Mouse (Mus musculus): ENCODE measurements around the gene Cyp20a1. TPM values are rescaled to one million over a fixed set of nuclear protein-coding genes. Genes with fewer than 3 reads are reported as not detected.

The Cyp20a1 gene
- total RNA-seq, 2 experiments from 2014 or later: 9.1 to 9.4 TPM

- no peak for DNase-seq (ENCODE audit: low spot score)
- intact Hi-C loops (cut with DNase I): no loop called here
These were observed 89.4 kb downstream of the Cyp20a1 start for GRCm38 (mm10) chr1:60432497-60432896.

Other genes starting within 250 kb of the Cyp20a1 start
- 1 to 10 TPM; 6.4 to 9.0 TPM for gene Carf, start 245.1 kb upstream of the Cyp20a1 start, total RNA-seq (2021)
- gene Wdr12, start 244.7 kb upstream of the Cyp20a1 start, total RNA-seq (2021): 1 to 10 TPM; 9.5 to 9.6 TPM
- 10 to 100 TPM; 46.8 to 53.2 TPM for gene Nbeal1, start 162.7 kb upstream of the Cyp20a1 start, total RNA-seq (2021)
- gene Abi2, start 66.3 kb downstream of the Cyp20a1 start, total RNA-seq (2021): 10 to 100 TPM; 17.6 to 22.2 TPM
- 100 to 1,000 TPM; 114 to 132 TPM for gene Raph1, start 223.8 kb downstream of the Cyp20a1 start, total RNA-seq (2021)